Mouse (Mus musculus) stomach, embryonic 14.5 days (tissue): ENCODE data around the gene Olfr355. TPM values are rescaled to one million over a fixed set of nuclear protein-coding genes. Genes with fewer than 3 reads are reported as not detected.

Experiments used
- ATAC-seq: fragments of 200-750 bp; cut with Nextera tagmentation; 2 replicates; pipeline ENCODE4 v1.8.0; 2017; ENCODE audit warnings: low read depth, moderate TSS enrichment; ENCODE audit not compliant: insufficient number of reproducible peaks, insufficient read depth, low FRiP score
- H3K27ac ChIP-seq: fragments of 300-500 bp; sonication (generic); 2 replicates; pipeline ENCODE4 v1.5.1; 2014; ENCODE audit warnings: mild to moderate bottlenecking, low read length, moderate library complexity, mixed read lengths
- H3K27me3 ChIP-seq: fragments of 300-500 bp; sonication (generic); 2 replicates; pipeline ENCODE4 v1.6.1; 2014; ENCODE audit warnings: low read length, control low read depth, mixed read lengths; ENCODE audit not compliant: control insufficient read depth, insufficient read depth
- H3K36me3 ChIP-seq: fragments of 300-500 bp; sonication (generic); 2 replicates; pipeline ENCODE4 v1.6.1; 2014; ENCODE audit warnings: mild to moderate bottlenecking, control low read depth, low read length, moderate library complexity, mixed read lengths; ENCODE audit not compliant: control insufficient read depth, insufficient read depth
- H3K4me1 ChIP-seq: fragments of 300-500 bp; sonication (generic); 2 replicates; pipeline ENCODE4 v1.6.1; 2014; ENCODE audit warnings: low read length, control low read depth, mixed read lengths; ENCODE audit not compliant: control insufficient read depth, insufficient read depth
- H3K4me2 ChIP-seq: fragments of 300-500 bp; sonication (generic); replicated peaks from 2 replicates; pipeline ENCODE4 v1.6.1; 2014; ENCODE audit warnings: low read depth, low read length, control low read depth
- H3K4me3 ChIP-seq: fragments of 300-500 bp; sonication (generic); 2 replicates; pipeline ENCODE4 v1.5.1; 2014; ENCODE audit warnings: low read depth, low read length, control low read depth
- H3K9ac ChIP-seq: fragments of 300-500 bp; sonication (generic); replicated peaks from 2 replicates; pipeline ENCODE4 v1.6.1; 2014; ENCODE audit warnings: low read depth, mild to moderate bottlenecking, control low read depth, low read length, moderate library complexity, mixed read lengths
- H3K9me3 ChIP-seq: fragments of 300-500 bp; sonication (generic); 2 replicates; pipeline ENCODE4 v1.6.1; 2016; ENCODE audit warnings: low read depth, low read length, control low read depth; ENCODE audit not compliant: control insufficient read depth
- WGBS: fragments of 180-500 bp; shearing (Covaris S2); extraction: QIAGEN DNeasy Blood & Tissue Kit; methylation state at CpG from one replicate; pipeline ENCODE4 v1.1.7; 2014; 5-methylcytosine and 5-hydroxymethylcytosine counted together
- polyA plus RNA-seq: library from polyadenylated mRNA; unstranded; fragments of >200 nt; fragmentation: Nextera tagmentation; extraction: Ambion mirVana; gene quantifications from 2 replicates; pipeline ENCODE4 v1.2.1, GENCODE M21; 2014

The Olfr355 gene
- not detected in 2 replicates for polyA plus RNA-seq

DNA sequence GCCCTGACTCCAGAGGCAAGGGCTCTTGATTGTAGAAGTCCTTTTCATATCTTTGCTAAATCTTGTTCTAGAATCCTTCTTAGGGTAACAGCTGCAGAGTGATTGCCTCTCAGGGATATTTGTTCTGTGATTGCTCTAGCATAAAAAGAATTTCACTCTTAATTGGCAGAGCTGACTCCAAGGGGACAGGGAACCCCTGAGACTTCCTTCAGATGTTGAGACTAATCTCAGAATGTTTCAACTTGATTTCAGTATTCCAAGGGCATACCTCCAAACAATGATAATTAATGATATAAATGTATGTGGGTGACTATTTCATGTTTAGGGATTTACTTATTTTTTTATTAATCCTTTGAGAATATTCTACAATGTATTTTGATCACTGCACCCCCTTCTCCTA is at the start of gene Olfr355:
Gene Olfr355 (minus strand): TSS at position 101 of the 400 bp plus-strand sequence.
- Histone ChIP-seq H3K27me3 (no peaks in the 10 kb centered on the region), H3K9me3 (no peaks in the 10 kb centered on the region; the same call in 1 of the 2 replicates), H3K36me3 (no peaks in the 10 kb centered on the region), H3K9ac (no peak within 1 kb of the TSS), H3K27ac (no peak within 1 kb of the TSS), H3K4me3 (no peak within 1 kb of the TSS), H3K4me2 (no peak within 1 kb of the TSS), H3K4me1 (no peaks in the 10 kb centered on the region)
- ATAC-seq, result no peak

DNA sequence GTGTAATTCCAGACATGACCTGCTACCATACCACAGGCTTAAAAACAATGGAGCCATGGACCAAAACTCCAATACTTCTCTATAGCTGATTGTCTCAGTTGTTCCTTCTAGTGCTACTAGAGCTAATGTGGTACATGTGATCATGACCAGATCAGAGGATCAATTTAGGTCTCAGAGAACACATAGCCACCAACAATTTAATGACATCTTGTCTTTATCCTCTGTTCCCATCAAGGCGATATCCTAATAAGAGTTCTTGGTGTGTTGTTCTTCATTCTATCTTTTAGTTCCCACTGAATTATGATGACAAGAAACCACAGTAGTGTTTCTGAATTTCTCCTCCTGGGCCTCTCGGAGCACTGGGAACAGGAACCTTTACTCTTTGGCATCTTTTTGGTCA is 8.1 kb upstream of the Olfr355 start, which contains the start of gene Olfr356:
Gene Olfr356 (plus strand): TSS at position 301 of the 400 bp plus-strand sequence.
- no peak for ATAC-seq
- Histone ChIP-seq H3K4me2 (no peak within 1 kb of the TSS), H3K9me3 (no peaks in the 10 kb centered on the region), H3K4me3 (no peak within 1 kb of the TSS), H3K9ac (no peak within 1 kb of the TSS), H3K4me1 (no peaks in the 10 kb centered on the region), H3K27me3 (no peaks in the 10 kb centered on the region), H3K36me3 (no peaks in the 10 kb centered on the region), H3K27ac (no peak within 1 kb of the TSS)
- WGBS, result 86% methylated on average over 2 of the region's 2 CpGs

DNA sequence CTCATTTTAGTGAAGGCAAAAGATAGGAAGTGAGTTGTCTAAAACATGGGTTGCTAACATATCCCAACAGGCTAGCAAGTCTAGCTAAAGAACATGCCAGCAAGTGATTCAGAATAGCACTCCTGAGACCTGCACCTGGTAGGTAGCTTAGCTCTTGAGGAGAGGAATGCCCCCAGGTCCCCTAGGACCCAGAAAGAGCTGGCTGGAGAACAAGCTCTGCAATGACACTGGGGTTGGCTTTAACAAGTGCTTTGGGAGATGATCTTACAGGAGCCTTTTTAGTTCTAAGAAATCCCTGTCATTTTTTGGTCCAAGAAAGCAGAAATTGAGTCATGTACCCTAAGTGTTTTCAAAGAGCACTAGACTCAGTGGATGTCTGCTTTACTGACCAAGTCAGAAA is 23.3 kb downstream of the Olfr355 start, which contains the start of gene Olfr354:
Gene Olfr354 (plus strand): TSS at position 301 of the 400 bp plus-strand sequence.
- ATAC-seq, result no peak
- Histone ChIP-seq H3K4me3 (no peak within 1 kb of the TSS), H3K4me1 (no peaks in the 10 kb centered on the region), H3K4me2 (no peak within 1 kb of the TSS), H3K36me3 (no peaks in the 10 kb centered on the region), H3K27me3 (no peaks in the 10 kb centered on the region), H3K27ac (no peak within 1 kb of the TSS), H3K9me3 (no peaks in the 10 kb centered on the region), H3K9ac (no peak within 1 kb of the TSS)

DNA sequence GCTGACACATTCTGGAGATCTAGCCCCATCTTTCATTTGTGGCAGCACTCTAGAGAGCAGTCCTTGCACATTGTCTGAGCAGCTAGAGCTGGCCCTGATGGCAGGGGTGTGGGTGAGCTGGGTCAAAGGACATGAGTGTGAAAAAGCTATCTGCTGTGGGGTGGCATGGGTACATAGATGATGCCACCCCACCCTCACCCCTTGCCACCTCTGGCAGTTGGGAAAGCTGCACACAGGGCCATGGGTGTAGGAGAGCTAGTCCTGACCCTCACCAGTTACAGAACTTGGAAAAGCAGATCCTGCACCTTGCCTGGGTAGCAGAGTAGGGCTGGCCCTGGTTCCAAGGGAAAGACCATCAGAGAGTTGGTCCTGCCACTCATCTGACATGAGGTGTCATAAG is 31.6 kb downstream of the Olfr355 start:
- Histone ChIP-seq H3K27ac (no peak overlapping the region), H3K27me3 (no peaks in the 10 kb centered on the region), H3K9ac (no peak overlapping the region), H3K9me3 (0 out of 2 replicates have a peak, but pooled peaks cover 3% of the 10 kb centered on the region), H3K4me1 (no peaks in the 10 kb centered on the region), H3K36me3 (no peaks in the 10 kb centered on the region), H3K4me2 (no peak overlapping the region), H3K4me3 (no peak overlapping the region)
- no peak for ATAC-seq

DNA sequence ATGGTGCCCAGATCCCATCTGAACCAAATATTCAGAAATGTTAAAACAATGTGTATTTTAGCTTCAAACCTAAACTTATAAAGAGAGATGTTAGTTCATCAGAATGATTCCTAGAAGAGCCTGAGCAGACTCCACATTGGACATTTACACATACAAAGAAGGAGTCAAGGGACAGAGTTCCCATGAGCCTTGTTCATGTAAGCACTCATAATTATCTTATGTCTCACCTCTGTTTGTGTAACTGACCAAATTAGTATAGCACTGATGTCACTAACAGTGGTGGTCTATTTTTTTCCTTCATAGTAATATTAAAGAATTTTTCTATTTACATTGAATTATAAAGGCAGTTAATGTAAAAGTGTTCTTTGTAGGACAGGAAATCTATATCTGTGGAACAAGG is 35.9 kb downstream of the Olfr355 start, which contains the start of gene Olfr353:
Gene Olfr353 (minus strand): TSS at position 101 of the 400 bp plus-strand sequence.
- Histone ChIP-seq H3K36me3 (no peaks in the 10 kb centered on the region), H3K4me3 (no peak within 1 kb of the TSS), H3K27ac (no peak within 1 kb of the TSS), H3K27me3 (no peaks in the 10 kb centered on the region), H3K4me1 (no peaks in the 10 kb centered on the region), H3K9me3 (no peaks in the 10 kb centered on the region), H3K4me2 (no peak within 1 kb of the TSS), H3K9ac (no peak within 1 kb of the TSS)
- ATAC-seq, result no peak

Other genes with a start within 250 kb of the Olfr355 start
- gene Olfr346, start 243.1 kb downstream of the Olfr355 start, polyA plus RNA-seq, result not detected in 2 replicates
- not detected in 2 replicates for gene Olfr347, start 197.0 kb downstream of the Olfr355 start, polyA plus RNA-seq
- not detected in 2 replicates for gene Olfr348, start 144.6 kb downstream of the Olfr355 start, polyA plus RNA-seq
- gene Olfr50, start 138.4 kb downstream of the Olfr355 start, polyA plus RNA-seq, result not detected in 2 replicates
- not detected in 2 replicates for gene Olfr3, start 111.9 kb downstream of the Olfr355 start, polyA plus RNA-seq
- gene Olfr350, start 82.6 kb downstream of the Olfr355 start, polyA plus RNA-seq, result not detected in 2 replicates
- gene Olfr351, start 66.2 kb downstream of the Olfr355 start, polyA plus RNA-seq, result not detected in 2 replicates
- not detected in 2 replicates for gene Olfr352, start 60.4 kb downstream of the Olfr355 start, polyA plus RNA-seq
- gene Olfr353, start 36.0 kb downstream of the Olfr355 start, polyA plus RNA-seq, result not detected in 2 replicates
- gene Olfr354, start 23.2 kb downstream of the Olfr355 start, polyA plus RNA-seq, result not detected in 2 replicates
- not detected in 2 replicates for gene Olfr356, start 8.2 kb upstream of the Olfr355 start, polyA plus RNA-seq
- gene Olfr357, start 64.9 kb upstream of the Olfr355 start, polyA plus RNA-seq, result not detected in 2 replicates
- not detected in 2 replicates for gene Olfr358, start 80.4 kb upstream of the Olfr355 start, polyA plus RNA-seq
- not detected in 2 replicates for gene Olfr360, start 136.8 kb upstream of the Olfr355 start, polyA plus RNA-seq
- gene Olfr361, start 160.4 kb upstream of the Olfr355 start, polyA plus RNA-seq, result not detected in 2 replicates
- gene Olfr362, start 189.0 kb upstream of the Olfr355 start, polyA plus RNA-seq, result not detected in 2 replicates
- not detected in 2 replicates for gene Olfr364-ps1, start 210.4 kb upstream of the Olfr355 start, polyA plus RNA-seq